Mouse (Mus musculus) spleen, adult 2 months (tissue): ENCODE data around the gene Tada2a.

Experiments used
- CTCF ChIP-seq: fragments of 200-500 bp; IDR thresholded peaks from 2 replicates; pipeline ENCODE4 v1.5.1; 2011; ENCODE audit warnings: mild to moderate bottlenecking, inconsistent platforms; ENCODE audit not compliant: insufficient read depth, insufficient read length, insufficient replicate concordance; ENCODE audit errors: extremely low read depth
- POLR2A ChIP-seq: fragments of 200-500 bp; IDR thresholded peaks from 2 replicates; pipeline ENCODE4 v1.6.1; 2011; ENCODE audit warnings: low read depth, low read length, inconsistent platforms

- no peak for TF ChIP-seq CTCF
- no peak for TF ChIP-seq POLR2A
These were observed 16.7 kb upstream of the Tada2a start for GRCm38 (mm10) chr11:84146081-84146480.
